Mouse (Mus musculus) common myeloid progenitor, adult 5-6 weeks (primary cell): ENCODE data around the gene Capzb. TPM values are rescaled to one million over a fixed set of nuclear protein-coding genes. Genes with fewer than 3 reads are reported as not detected.
A peak's percentile ranks its signal among the peaks of the same experiment; 100 is the strongest.

ENCODE experiments used
- ATAC-seq: replicated peaks from 2 replicates; pipeline ENCODE4 v1.8.0; 2016; ENCODE audit warnings: low read depth, mild to moderate bottlenecking, moderate TSS enrichment, inconsistent platforms; ENCODE audit not compliant: poor library complexity, severe bottlenecking
- total RNA-seq: library from RNA; stranded (forward); fragments of 200-1000, 187-1606 nt; gene quantifications from 2 replicates; pipeline ENCODE4 v1.2.3, GENCODE M21; 2017

Gene Capzb
- total RNA-seq, 1 experiment from 2014 or later: 126 TPM

DNA sequence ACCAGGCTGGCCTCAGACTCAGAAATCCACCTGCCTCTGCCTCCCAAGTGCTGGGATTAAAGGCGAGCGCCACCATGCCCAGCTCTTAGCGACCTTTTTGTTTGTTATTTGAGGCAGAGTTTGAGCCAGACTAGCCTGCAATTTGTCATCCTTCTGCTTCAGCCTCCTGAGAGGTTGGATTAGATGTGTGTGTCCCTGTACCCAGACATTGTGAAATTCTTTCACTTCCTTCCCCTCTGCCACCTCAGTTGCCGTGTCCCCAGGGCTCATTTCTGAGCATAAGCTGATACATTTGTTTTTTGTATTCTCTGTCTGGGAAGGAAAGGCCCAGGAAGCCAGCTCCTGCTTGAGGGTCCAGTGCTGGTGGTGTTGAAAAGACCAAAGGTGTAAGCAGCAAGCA, 148.1 kb downstream of the Capzb start:
- 0 out of 2 replicates have a peak, but pooled peaks have one; percentile 37 for ATAC-seq

Other genes starting within 250 kb of the Capzb start
- gene Rnf186, start 225.8 kb upstream of the Capzb start, total RNA-seq: not detected in 2 replicates
- gene Tmco4, start 220.0 kb upstream of the Capzb start, total RNA-seq: 16.4 and 28.0 TPM in 2 replicates
- not detected in 2 replicates for gene Htr6, start 117.3 kb upstream of the Capzb start, total RNA-seq
- gene Nbl1, start 99.9 kb upstream of the Capzb start, total RNA-seq: 1.2 TPM in 1 of 2 replicates, not detected in the other
- 118 and 161 TPM in 2 replicates for gene Minos1, start 61.8 kb upstream of the Capzb start, total RNA-seq
- gene Pqlc2, start 117.8 kb downstream of the Capzb start, total RNA-seq: 2.6 and 3.6 TPM in 2 replicates
- gene Akr7a5, start 117.8 kb downstream of the Capzb start, total RNA-seq: 10.6 and 12.4 TPM in 2 replicates
- 62.4 and 68.3 TPM in 2 replicates for gene Mrto4, start 159.7 kb downstream of the Capzb start, total RNA-seq
- gene Emc1, start 159.7 kb downstream of the Capzb start, total RNA-seq: 30.5 and 43.8 TPM in 2 replicates
- 62.5 and 91.7 TPM in 2 replicates for gene Ubr4, start 159.7 kb downstream of the Capzb start, total RNA-seq